13 mouse cellular contexts compared by ENCODE assay signal in genomic region chr5:72854141-72854990, GRCm38 (mm10). TPM values are rescaled to one million over a fixed set of nuclear protein-coding genes. Genes with fewer than 3 reads are reported as not detected.
DNase-seq lines count a peak whose midpoint lies in the region; ATAC-seq and TF ChIP-seq lines count a peak whose summit lies in the region.
"Had no signal": no experiment of that assay in that cellular context is flagged by ENCODE, and none has a peak within 500 bp of the region (broad histone marks: within the 10 kb centered on the region; RNA-seq: fewer than 3 reads in every experiment).

No protein-coding gene starts in this region.

- DNase-seq in heart, postnatal 14 days, result no peak
- no peak for DNase-seq in lung, postnatal 0 days (ENCODE audit: low spot score)
- DNase-seq in lung, adult 2 months, result no peak
- peak; percentile 60 to 61 for DNase-seq in cerebellum, postnatal 36 days
- DNase-seq in kidney, adult 8-10 months, result no peak
- no peak for DNase-seq in layer of hippocampus, postnatal 10 days (ENCODE audit: low spot score in 2 of 2)
- DNase-seq: heart, postnatal 10 days; kidney, adult 18-20 months; liver, embryonic 13.5 days; right cerebral cortex, adult 18-20 months had no signal

- H3K27ac ChIP-seq in heart, embryonic 12.5 days (ENCODE audit: poor library complexity, severe bottlenecking), result no peak overlapping the region
- H3K27ac ChIP-seq in lung, postnatal 0 days (ENCODE audit: low read length), result no peak overlapping the region
- H3K27ac ChIP-seq: forebrain, embryonic 10.5 days; liver, embryonic 13.5 days had no signal

- peaks cover 38% of the 10 kb centered on the region for H3K4me1 ChIP-seq in heart, embryonic 12.5 days (replicated peaks)
- H3K4me1 ChIP-seq in lung, postnatal 0 days (ENCODE audit: insufficient read depth, low read depth, low read length), result peaks cover 3% of the 10 kb centered on the region; the same call in 1 of the 2 replicates
- H3K4me1 ChIP-seq in lung, adult 2 months (ENCODE audit: control insufficient read depth, insufficient read depth, low read length), result peaks cover 5% of the 10 kb centered on the region

- H3K4me3 ChIP-seq in heart, embryonic 12.5 days, result no peak overlapping the region
- H3K4me3 ChIP-seq in lung, postnatal 0 days (ENCODE audit: low read depth, low read length), result no peak overlapping the region
- H3K4me3 ChIP-seq in lung, adult 2 months (replicated peaks; ENCODE audit: extremely low read depth, low read depth, low read length), result no peak overlapping the region
- H3K4me3 ChIP-seq: forebrain, embryonic 10.5 days; liver, embryonic 13.5 days had no signal

- 72% methylated on average over 6 of the region's 6 CpGs for WGBS in heart, embryonic 12.5 days
- 82% methylated on average over 6 of the region's 6 CpGs for WGBS in lung, postnatal 0 days
- WGBS in lung, adult 2 months, result 88% methylated on average over 6 of the region's 6 CpGs

- H3K9me3 ChIP-seq in heart, embryonic 12.5 days (replicated peaks), result 0 out of 2 replicates have a peak, but pooled peaks cover 3% of the 10 kb centered on the region
- no peaks in the 10 kb centered on the region for H3K9me3 ChIP-seq in lung, postnatal 0 days (ENCODE audit: low read length)
- H3K9me3 ChIP-seq: liver, embryonic 13.5 days had no signal

- no peak for TF ChIP-seq CTCF in lung, postnatal 0 days (IDR thresholded peaks at IDR 0.05)
- TF ChIP-seq CTCF in lung, adult 2 months (IDR thresholded peaks at IDR 0.05; ENCODE audit: insufficient read depth, low read length), result no peak

- TF ChIP-seq EP300 in lung, postnatal 0 days (IDR thresholded peaks at IDR 0.05), result no peak

- no peaks in the 10 kb centered on the region for H3K27me3 ChIP-seq in heart, embryonic 12.5 days (replicated peaks)
- no peaks in the 10 kb centered on the region for H3K27me3 ChIP-seq in lung, postnatal 0 days (replicated peaks; ENCODE audit: insufficient read depth, low read length)
- H3K27me3 ChIP-seq: liver, embryonic 13.5 days had no signal

- no peak for TF ChIP-seq POLR2A in lung, adult 2 months (IDR thresholded peaks at IDR 0.05; ENCODE audit: borderline replicate concordance, extremely low read depth, low read depth, low read length)

- intact Hi-C loops in heart, postnatal 14 days (cut with DNase I), result no loop called here

- ATAC-seq in heart, embryonic 12.5 days (ENCODE audit: insufficient number of reproducible peaks, low FRiP score), result 0 out of 2 replicates have a peak, but pooled peaks have one; percentile 3
- peak; percentile 29; the same call in 1 of the 2 replicates for ATAC-seq in lung, postnatal 0 days
- ATAC-seq: CD4-positive, CD25-positive, alpha-beta regulatory T cell, adult 4 months had no signal

- peaks cover 5% of the 10 kb centered on the region; the same call in 1 of the 2 replicates for H3K36me3 ChIP-seq in heart, embryonic 12.5 days
- no peaks in the 10 kb centered on the region for H3K36me3 ChIP-seq in lung, postnatal 0 days (ENCODE audit: insufficient read depth, low read length)
- H3K36me3 ChIP-seq: forebrain, embryonic 10.5 days; liver, embryonic 13.5 days had no signal

- H3K4me2 ChIP-seq in heart, embryonic 12.5 days, result no peak overlapping the region
- no peak overlapping the region for H3K4me2 ChIP-seq in lung, postnatal 0 days (replicated peaks; ENCODE audit: low read depth, low read length)
- H3K4me2 ChIP-seq: liver, embryonic 13.5 days had no signal

- H3K9ac ChIP-seq in heart, embryonic 12.5 days, result no peak overlapping the region
- no peak overlapping the region for H3K9ac ChIP-seq in lung, postnatal 0 days (replicated peaks; ENCODE audit: low read depth)
- H3K9ac ChIP-seq: liver, embryonic 13.5 days had no signal

RNA-seq across cellular contexts. Expression of gene Tec, which starts 13.9 kb away (rescaled TPM):
- 17.1 TPM in 2 replicates for polyA plus RNA-seq in heart, embryonic 12.5 days (2016; fragmentation: Nextera tagmentation; extraction: Ambion mirVana)
- 10 to 100 TPM; 11.0 to 11.9 TPM for total RNA-seq in heart, postnatal 14 days (2021)
- 4.2 and 4.6 TPM in 2 replicates for polyA plus RNA-seq in lung, postnatal 0 days (2015; fragmentation: Nextera tagmentation; extraction: Ambion mirVana)
- 3.0 and 4.2 TPM in 2 replicates for polyA plus RNA-seq in lung, adult 2 months (2012; rRNA removed)
- total RNA-seq in layer of hippocampus, postnatal 10 days (2021), result 1 to 10 TPM; 2.1 to 2.4 TPM

RNA-seq across cellular contexts. Expression of gene Slain2, which starts 59.7 kb away (rescaled TPM):
- polyA plus RNA-seq in heart, embryonic 12.5 days (2016; fragmentation: Nextera tagmentation; extraction: Ambion mirVana), result 31.4 and 32.6 TPM in 2 replicates
- 100 to 1,000 TPM; 109 to 122 TPM for total RNA-seq in heart, postnatal 14 days (2021)
- 13.4 and 14.1 TPM in 2 replicates for polyA plus RNA-seq in lung, postnatal 0 days (2015; fragmentation: Nextera tagmentation; extraction: Ambion mirVana)
- polyA plus RNA-seq in lung, adult 2 months (2012; rRNA removed), result 21.9 and 35.1 TPM in 2 replicates
- 10 to 100 TPM; 31.2 to 33.4 TPM for total RNA-seq in layer of hippocampus, postnatal 10 days (2021)

Comparison
In these comparisons a context has a peak if more than half of its experiments do, and no peak if none do; other contexts are left out.
1. DNase-seq: peak in cerebellum, postnatal 36 days (2 of 2); none in heart, postnatal 14 days (0 of 2), lung, postnatal 0 days (single experiment), lung, adult 2 months (single experiment), kidney, adult 8-10 months (0 of 2) and layer of hippocampus, postnatal 10 days (0 of 2).